Mouse (Mus musculus) MEL-GATA-1-ER (cell line): ENCODE data around the gene Cdx2.

ENCODE experiments used
- DNase-seq: peaks from one replicate; pipeline ENCODE4 v3.0.0-alpha.2; 2012; ENCODE audit warnings: low read depth; ENCODE audit errors: extremely low read depth

Gene Cdx2

GRCm38 (mm10) chr5:147317321-147317720 is 10.3 kb upstream of the Cdx2 start:
- no peak for DNase-seq

GRCm38 (mm10) chr5:147315432-147316075 is 8.5 kb upstream of the Cdx2 start:
- no peak for DNase-seq

- no peak for DNase-seq
Measured at GRCm38 (mm10) chr5:147314646-147315431, 7.8 kb upstream of the Cdx2 start.

GRCm38 (mm10) chr5:147312830-147313685 is 6.0 kb upstream of the Cdx2 start:
- DNase-seq = no peak

- DNase-seq = no peak
Measured at GRCm38 (mm10) chr5:147309786-147310185, 2.7 kb upstream of the Cdx2 start.

GRCm38 (mm10) chr5:147308451-147308850 is 1.4 kb upstream of the Cdx2 start:
- no peak for DNase-seq

- no peak for DNase-seq
Measured at GRCm38 (mm10) chr5:147307398-147307785, 322 bp upstream of the Cdx2 start.

GRCm38 (mm10) chr5:147305856-147306637 is 1.0 kb downstream of the Cdx2 start:
- no peak for DNase-seq

- DNase-seq = no peak
Measured at GRCm38 (mm10) chr5:147305166-147305565, 1.9 kb downstream of the Cdx2 start.

GRCm38 (mm10) chr5:147304276-147305155 is 2.6 kb downstream of the Cdx2 start:
- no peak for DNase-seq

- DNase-seq = no peak
Measured at GRCm38 (mm10) chr5:147302746-147303400, 4.2 kb downstream of the Cdx2 start.

GRCm38 (mm10) chr5:147302141-147302540 is 4.9 kb downstream of the Cdx2 start:
- no peak for DNase-seq

- no peak for DNase-seq
Measured at GRCm38 (mm10) chr5:147301781-147302070, 5.3 kb downstream of the Cdx2 start.

GRCm38 (mm10) chr5:147300917-147301780 is 5.9 kb downstream of the Cdx2 start:
- no peak for DNase-seq

- DNase-seq = no peak
Measured at GRCm38 (mm10) chr5:147300001-147300363, 7.1 kb downstream of the Cdx2 start.

- no peak for DNase-seq
Measured at GRCm38 (mm10) chr5:147299255-147300000, 7.6 kb downstream of the Cdx2 start.

GRCm38 (mm10) chr5:147297249-147297648 is 9.8 kb downstream of the Cdx2 start:
- DNase-seq = no peak

GRCm38 (mm10) chr5:147294121-147294520 is 12.9 kb downstream of the Cdx2 start:
- DNase-seq = peak; percentile 39
